Mouse (Mus musculus) heart, embryonic 12.5 days (tissue): ENCODE measurements around the gene Slc39a11. TPM values are rescaled to one million over a fixed set of nuclear protein-coding genes. Genes with fewer than 3 reads are reported as not detected.

Source experiments
- ATAC-seq: fragments of 200-750 bp; cut with Nextera tagmentation; 2 replicates; pipeline ENCODE4 v1.8.0; 2017; ENCODE audit warnings: moderate TSS enrichment, moderate library complexity; ENCODE audit not compliant: insufficient number of reproducible peaks, low FRiP score
- H3K27ac ChIP-seq: fragments of 300-500 bp; sonication (generic); 2 replicates; pipeline ENCODE4 v1.5.1; 2016; ENCODE audit warnings: mild to moderate bottlenecking, moderate library complexity; ENCODE audit not compliant: poor library complexity, severe bottlenecking
- H3K27me3 ChIP-seq: fragments of 300-500 bp; sonication (generic); replicated peaks from 2 replicates; pipeline ENCODE4 v1.6.1; 2016; ENCODE audit warnings: mild to moderate bottlenecking, moderate library complexity
- H3K36me3 ChIP-seq: fragments of 300-500 bp; sonication (generic); 2 replicates; pipeline ENCODE4 v1.6.1; 2016; ENCODE audit warnings: mild to moderate bottlenecking, moderate library complexity
- H3K4me1 ChIP-seq: fragments of 300-500 bp; sonication (generic); replicated peaks from 2 replicates; pipeline ENCODE4 v1.6.1; 2016; ENCODE audit warnings: mild to moderate bottlenecking
- H3K4me2 ChIP-seq: fragments of 300-500 bp; sonication (generic); 2 replicates; pipeline ENCODE4 v1.6.1; 2016; ENCODE audit warnings: mild to moderate bottlenecking, moderate library complexity
- H3K4me3 ChIP-seq: fragments of 300-500 bp; sonication (generic); 2 replicates; pipeline ENCODE4 v1.5.1; 2016; ENCODE audit warnings: mild to moderate bottlenecking
- H3K9ac ChIP-seq: fragments of 300-500 bp; sonication (generic); 2 replicates; pipeline ENCODE4 v1.6.1; 2016; ENCODE audit warnings: mild to moderate bottlenecking, moderate library complexity
- H3K9me3 ChIP-seq: fragments of 300-500 bp; sonication (generic); replicated peaks from 2 replicates; pipeline ENCODE4 v1.6.1; 2016; ENCODE audit warnings: mild to moderate bottlenecking, moderate library complexity
- WGBS: fragments of 180-500 bp; shearing (Covaris S2); methylation state at CpG from one replicate; pipeline ENCODE4 v1.1.7; 2016; 5-methylcytosine and 5-hydroxymethylcytosine counted together
- polyA plus RNA-seq: library from polyadenylated mRNA; unstranded; fragments of >200 nt; fragmentation: Nextera tagmentation; extraction: Ambion mirVana; gene quantifications from 2 replicates; pipeline ENCODE4 v1.2.1, GENCODE M21; 2016

Gene Slc39a11
- polyA plus RNA-seq, 1 experiment from 2014 or later, result 19.0 TPM

- no peak for ATAC-seq
- H3K27ac ChIP-seq, result no peak overlapping the region
- WGBS, result 80% methylated on average over 18 of the region's 18 CpGs
Measured at GRCm38 (mm10) chr11:113654561-113655270, 4.8 kb upstream of the Slc39a11 start.

DNA sequence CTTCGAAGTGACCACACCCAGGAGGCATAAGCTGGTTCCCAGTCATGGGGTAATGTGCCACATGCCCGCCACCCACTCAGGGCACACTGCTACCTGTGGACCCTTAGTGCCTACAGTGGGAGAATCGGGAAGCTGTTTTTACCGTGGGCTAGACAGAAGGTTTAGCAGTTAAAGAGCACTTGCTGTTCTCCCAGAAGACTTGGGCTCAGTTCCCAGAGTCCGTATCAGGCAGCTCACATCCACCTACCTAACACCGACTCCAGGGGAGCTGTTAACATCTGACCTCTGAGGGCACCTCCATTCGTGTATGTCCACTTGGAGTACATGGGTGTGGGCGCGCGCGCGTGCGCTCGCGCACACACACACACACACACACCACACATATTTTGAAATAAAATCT lies 4.2 kb upstream of the Slc39a11 start:
- ATAC-seq, result no peak
- Histone ChIP-seq H3K4me1 (no peaks in the 10 kb centered on the region; the same call in 1 of the 2 replicates), H3K4me2 (no peak overlapping the region), H3K9me3 (no peaks in the 10 kb centered on the region), H3K36me3 (peaks cover 74% of the 10 kb centered on the region), H3K9ac (no peak overlapping the region), H3K4me3 (no peak overlapping the region), H3K27me3 (no peaks in the 10 kb centered on the region), H3K27ac (no peak overlapping the region)
- WGBS, result 94% methylated on average over 15 of the region's 15 CpGs

More at GRCm38 (mm10) chr11:113654561-113655270, 4.8 kb upstream of the Slc39a11 start:
- H3K4me2 ChIP-seq, result no peak overlapping the region
- peaks cover 81% of the 10 kb centered on the region for H3K36me3 ChIP-seq
- no peaks in the 10 kb centered on the region; the same call in 1 of the 2 replicates for H3K4me1 ChIP-seq
- H3K9ac ChIP-seq, result no peak overlapping the region
- no peak overlapping the region for H3K4me3 ChIP-seq
- H3K9me3 ChIP-seq, result no peaks in the 10 kb centered on the region
- H3K27me3 ChIP-seq, result no peaks in the 10 kb centered on the region

DNA sequence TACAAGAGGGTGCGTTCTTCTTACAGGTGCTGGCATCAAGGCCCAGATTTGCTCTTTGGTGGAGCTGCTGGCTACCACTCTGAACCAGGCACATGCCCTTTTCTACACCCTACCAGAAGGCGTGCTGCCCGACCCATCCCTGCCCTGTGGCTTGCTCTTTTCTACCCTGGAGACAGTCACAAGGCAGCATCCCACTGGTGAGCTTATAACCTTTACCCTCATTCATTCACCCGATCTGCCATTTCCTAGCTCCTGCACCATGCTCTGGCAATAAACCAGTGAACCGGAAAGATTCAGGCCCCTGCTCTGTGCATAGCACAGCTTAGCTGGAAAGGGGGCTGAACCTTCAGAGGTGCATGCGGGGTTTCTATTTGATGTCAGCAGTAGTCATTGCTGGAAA lies 2.6 kb upstream of the Slc39a11 start:
- Histone ChIP-seq H3K36me3 (peaks cover 59% of the 10 kb centered on the region), H3K4me1 (peaks cover 13% of the 10 kb centered on the region), H3K27me3 (no peaks in the 10 kb centered on the region), H3K9me3 (no peaks in the 10 kb centered on the region), H3K4me3 (no peak overlapping the region), H3K27ac (no peak overlapping the region), H3K4me2 (no peak overlapping the region), H3K9ac (no peak overlapping the region)
- 87% methylated on average over 6 of the region's 6 CpGs for WGBS
- ATAC-seq, result no peak

DNA sequence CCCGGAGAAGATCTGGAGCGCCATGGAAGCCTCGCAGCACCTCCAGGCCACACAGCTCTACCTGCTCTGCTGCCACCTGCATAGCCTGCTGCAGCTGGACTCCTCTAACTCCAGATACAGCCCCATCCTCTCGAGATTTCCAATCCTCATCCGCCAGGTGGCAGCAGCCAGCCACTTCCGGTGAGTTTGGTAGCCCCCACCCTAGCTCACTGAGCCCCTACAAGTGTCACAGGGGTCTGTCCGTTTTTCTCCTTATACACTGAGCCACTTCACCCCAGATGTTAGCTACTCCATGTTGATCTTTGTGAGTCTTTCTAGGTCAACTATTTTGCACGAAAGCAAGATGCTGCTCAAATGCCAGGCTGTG lies 2.0 kb upstream of the Slc39a11 start:
- H3K9me3 ChIP-seq, result no peaks in the 10 kb centered on the region
- H3K4me3 ChIP-seq, result no peak overlapping the region
- no peak overlapping the region for H3K9ac ChIP-seq
- H3K36me3 ChIP-seq, result peaks cover 52% of the 10 kb centered on the region
- no peak overlapping the region for H3K4me2 ChIP-seq
- H3K27me3 ChIP-seq, result no peaks in the 10 kb centered on the region
- peaks cover 13% of the 10 kb centered on the region for H3K4me1 ChIP-seq
- H3K27ac ChIP-seq, result no peak overlapping the region
- WGBS, result 43% methylated on average over 8 of the region's 8 CpGs
- no peak for ATAC-seq

GRCm38 (mm10) chr11:113651206-113651906 lies 1.5 kb upstream of the Slc39a11 start:
- peaks cover 47% of the 10 kb centered on the region for H3K36me3 ChIP-seq
- no peaks in the 10 kb centered on the region for H3K27me3 ChIP-seq
- H3K9ac ChIP-seq, result no peak overlapping the region
- no peak overlapping the region for H3K4me3 ChIP-seq
- ATAC-seq, result no peak
- H3K4me1 ChIP-seq, result peaks cover 13% of the 10 kb centered on the region
- H3K4me2 ChIP-seq, result peak overlapping the region; percentile 27
- H3K27ac ChIP-seq, result no peak overlapping the region
- H3K9me3 ChIP-seq, result no peaks in the 10 kb centered on the region
- 66% methylated on average over 22 of the region's 22 CpGs for WGBS

- peak within 1 kb of the TSS; percentile 98 for H3K9ac ChIP-seq
- WGBS, result 35% methylated on average over 26 of the region's 26 CpGs
- H3K4me3 ChIP-seq, result peak within 1 kb of the TSS; percentile 93
- H3K27me3 ChIP-seq, result no peaks in the 10 kb centered on the region
- H3K27ac ChIP-seq, result peak within 1 kb of the TSS; percentile 78
- H3K9me3 ChIP-seq, result 0 out of 2 replicates have a peak, but pooled peaks cover 3% of the 10 kb centered on the region
- peak within 1 kb of the TSS; percentile 79 for H3K4me2 ChIP-seq
- H3K4me1 ChIP-seq, result peaks cover 13% of the 10 kb centered on the region
- peaks cover 22% of the 10 kb centered on the region for H3K36me3 ChIP-seq
- ATAC-seq, result no peak
Measured at GRCm38 (mm10) chr11:113648690-113649352, 1.1 kb downstream of the Slc39a11 start, which contains the start of gene Cog1. Gene Cog1, plus strand, starts transcription at chr11:113649169.

- ATAC-seq, result no peak
- no peak overlapping the region for H3K9ac ChIP-seq
- H3K4me3 ChIP-seq, result peak overlapping the region; percentile 6; the same call in 1 of the 2 replicates
- H3K9me3 ChIP-seq, result 0 out of 2 replicates have a peak, but pooled peaks cover 3% of the 10 kb centered on the region
- peaks cover 15% of the 10 kb centered on the region for H3K36me3 ChIP-seq
- H3K27ac ChIP-seq, result no peak overlapping the region
- H3K4me2 ChIP-seq, result peak overlapping the region; percentile 45
- WGBS, result 3% methylated on average over 15 of the region's 15 CpGs
- H3K27me3 ChIP-seq, result no peaks in the 10 kb centered on the region
- H3K4me1 ChIP-seq, result peaks cover 13% of the 10 kb centered on the region
Measured at GRCm38 (mm10) chr11:113648152-113648551, 1.7 kb downstream of the Slc39a11 start.

DNA sequence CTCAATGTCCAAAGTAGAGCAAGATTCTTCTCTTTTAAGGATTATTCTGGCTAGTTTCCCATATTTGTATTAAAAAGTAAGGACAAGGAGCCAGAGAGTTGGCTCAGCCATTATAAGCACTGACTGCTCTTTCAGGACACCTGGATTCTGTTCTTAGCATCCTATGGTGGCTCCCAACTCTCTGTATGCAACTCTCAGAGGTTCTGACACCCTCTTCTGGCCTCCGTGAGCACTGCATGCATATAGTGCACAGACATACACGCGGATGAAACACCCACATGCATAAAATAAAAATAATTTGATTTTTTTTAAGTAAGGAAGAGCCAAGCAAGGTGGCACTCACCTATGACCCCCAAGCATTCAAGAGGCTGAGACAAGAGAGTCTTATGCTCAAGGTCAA lies 4.7 kb downstream of the Slc39a11 start:
- no peak for ATAC-seq
- Histone ChIP-seq H3K27me3 (no peaks in the 10 kb centered on the region), H3K9me3 (peaks cover 3% of the 10 kb centered on the region; the same call in 1 of the 2 replicates), H3K27ac (no peak overlapping the region), H3K36me3 (no peaks in the 10 kb centered on the region), H3K4me1 (peaks cover 13% of the 10 kb centered on the region), H3K4me2 (no peak overlapping the region), H3K4me3 (no peak overlapping the region), H3K9ac (no peak overlapping the region)
- WGBS, result 82% methylated on average over 3 of the region's 3 CpGs

GRCm38 (mm10) chr11:113638680-113639079 lies 11.2 kb downstream of the Slc39a11 start:
- Histone ChIP-seq H3K9me3 (peaks cover 10% of the 10 kb centered on the region), H3K27ac (no peak overlapping the region), H3K36me3 (no peaks in the 10 kb centered on the region), H3K4me1 (no peaks in the 10 kb centered on the region), H3K4me3 (no peak overlapping the region), H3K9ac (no peak overlapping the region), H3K27me3 (no peaks in the 10 kb centered on the region), H3K4me2 (no peak overlapping the region)
- no peak for ATAC-seq
- 83% methylated on average over 12 of the region's 12 CpGs for WGBS

- peaks cover 2% of the 10 kb centered on the region; the same call in 1 of the 2 replicates for H3K27me3 ChIP-seq
- peaks cover 10% of the 10 kb centered on the region; the same call in 1 of the 2 replicates for H3K9me3 ChIP-seq
- H3K4me2 ChIP-seq, result no peak overlapping the region
- no peak overlapping the region for H3K9ac ChIP-seq
- no peak overlapping the region for H3K4me3 ChIP-seq
- ATAC-seq, result no peak
- H3K4me1 ChIP-seq, result no peaks in the 10 kb centered on the region
- no peak overlapping the region for H3K27ac ChIP-seq
- WGBS, result 67% methylated on average over 10 of the region's 10 CpGs
- H3K36me3 ChIP-seq, result no peaks in the 10 kb centered on the region
Measured at GRCm38 (mm10) chr11:113634699-113635121, 15.2 kb downstream of the Slc39a11 start.

- H3K9me3 ChIP-seq, result peaks cover 6% of the 10 kb centered on the region; the same call in 1 of the 2 replicates
- H3K4me3 ChIP-seq, result no peak overlapping the region
- no peak overlapping the region for H3K27ac ChIP-seq
- H3K4me1 ChIP-seq, result no peaks in the 10 kb centered on the region
- H3K36me3 ChIP-seq, result no peaks in the 10 kb centered on the region
- H3K4me2 ChIP-seq, result no peak overlapping the region
- H3K9ac ChIP-seq, result no peak overlapping the region
- peaks cover 7% of the 10 kb centered on the region; the same call in 1 of the 2 replicates for H3K27me3 ChIP-seq
- no peak for ATAC-seq
- 87% methylated on average over 5 of the region's 5 CpGs for WGBS
Measured at GRCm38 (mm10) chr11:113633398-113633797, 16.5 kb downstream of the Slc39a11 start.
